In the genomic region with DNA sequence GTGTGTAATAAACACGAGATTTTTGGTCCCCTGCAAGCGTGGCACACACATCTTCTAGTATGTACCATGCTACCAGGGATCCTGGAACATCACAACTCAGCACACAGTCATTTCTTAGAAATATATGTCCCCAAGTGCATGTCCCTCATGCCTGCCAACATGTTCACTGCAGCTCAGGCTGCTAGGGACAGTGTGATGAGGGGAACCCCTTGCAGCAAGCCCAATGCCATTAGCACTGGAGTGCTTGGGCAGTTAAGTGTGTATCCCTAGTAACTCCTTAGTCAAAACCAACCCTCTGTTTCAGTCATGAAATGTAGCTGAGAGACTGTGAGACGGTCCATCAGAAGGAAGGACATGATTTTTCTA, we compare ENCODE assay signal across 9 mouse cellular contexts.
DNase-seq lines count a peak whose midpoint lies in the region; ATAC-seq lines count a peak whose summit lies in the region.
"Had no signal": no experiment of that assay in that cellular context is flagged by ENCODE, and none has a peak within 500 bp of the region (broad histone marks: within the 10 kb centered on the region; RNA-seq: fewer than 3 reads in every experiment).

No protein-coding gene starts in this region.

- H3K4me2 ChIP-seq in kidney, embryonic 15.5 days = peak overlapping the region; percentile 74
- peak overlapping the region; percentile 54 for H3K4me2 ChIP-seq in embryonic facial prominence, embryonic 12.5 days (replicated peaks)
- peak overlapping the region; percentile 58 for H3K4me2 ChIP-seq in hindbrain, embryonic 13.5 days
- peak overlapping the region; percentile 69 for H3K4me2 ChIP-seq in midbrain, embryonic 14.5 days (ENCODE audit: low read length)

- no peak overlapping the region for H3K9ac ChIP-seq in kidney, embryonic 15.5 days
- H3K9ac ChIP-seq in embryonic facial prominence, embryonic 12.5 days = no peak overlapping the region
- peak overlapping the region; percentile 70 for H3K9ac ChIP-seq in hindbrain, embryonic 13.5 days
- H3K9ac ChIP-seq in midbrain, embryonic 14.5 days (replicated peaks; ENCODE audit: low read length) = peak overlapping the region; percentile 60

- no peaks in the 10 kb centered on the region for H3K9me3 ChIP-seq in kidney, embryonic 15.5 days (replicated peaks)
- H3K9me3 ChIP-seq in embryonic facial prominence, embryonic 12.5 days = no peaks in the 10 kb centered on the region
- no peaks in the 10 kb centered on the region for H3K9me3 ChIP-seq in hindbrain, embryonic 13.5 days
- H3K9me3 ChIP-seq in midbrain, embryonic 14.5 days (ENCODE audit: control insufficient read depth, low read length) = no peaks in the 10 kb centered on the region

- H3K4me1 ChIP-seq in kidney, embryonic 15.5 days = peaks cover 21% of the 10 kb centered on the region
- peaks cover 16% of the 10 kb centered on the region for H3K4me1 ChIP-seq in embryonic facial prominence, embryonic 12.5 days
- peaks cover 30% of the 10 kb centered on the region for H3K4me1 ChIP-seq in hindbrain, embryonic 13.5 days (replicated peaks)
- H3K4me1 ChIP-seq in midbrain, embryonic 14.5 days (ENCODE audit: control insufficient read depth, insufficient read depth, low read length) = peaks cover 12% of the 10 kb centered on the region

- no peak for DNase-seq in kidney, adult 8-10 months
- DNase-seq in midbrain, embryonic 14.5 days = no peak
- DNase-seq in embryo, embryonic 11 days = no peak
- no peak for DNase-seq in adrenal gland, postnatal 25 days
- no peak for DNase-seq in kidney, adult 11 months

- H3K36me3 ChIP-seq in kidney, embryonic 15.5 days = no peaks in the 10 kb centered on the region
- no peaks in the 10 kb centered on the region for H3K36me3 ChIP-seq in embryonic facial prominence, embryonic 12.5 days
- H3K36me3 ChIP-seq in hindbrain, embryonic 13.5 days = no peaks in the 10 kb centered on the region
- no peaks in the 10 kb centered on the region for H3K36me3 ChIP-seq in midbrain, embryonic 14.5 days (ENCODE audit: control insufficient read depth, insufficient read depth, low read length)

- H3K27ac ChIP-seq in kidney, embryonic 15.5 days = no peak overlapping the region
- no peak overlapping the region for H3K27ac ChIP-seq in embryonic facial prominence, embryonic 12.5 days
- H3K27ac ChIP-seq in hindbrain, embryonic 13.5 days = peak overlapping the region; percentile 86
- peak overlapping the region; percentile 86 for H3K27ac ChIP-seq in midbrain, embryonic 14.5 days (replicated peaks; ENCODE audit: low read depth, low read length)
- H3K27ac ChIP-seq: macrophage had no signal

- 0 out of 2 replicates have a peak, but pooled peaks cover 2% of the 10 kb centered on the region for H3K27me3 ChIP-seq in kidney, embryonic 15.5 days
- no peaks in the 10 kb centered on the region for H3K27me3 ChIP-seq in embryonic facial prominence, embryonic 12.5 days
- H3K27me3 ChIP-seq in hindbrain, embryonic 13.5 days = 0 out of 2 replicates have a peak, but pooled peaks cover 3% of the 10 kb centered on the region
- H3K27me3 ChIP-seq in midbrain, embryonic 14.5 days (ENCODE audit: control insufficient read depth, insufficient read depth, low read length) = no peaks in the 10 kb centered on the region

- 55% methylated on average over 3 of the region's 3 CpGs for WGBS in kidney, embryonic 15.5 days
- 47% methylated on average over 3 of the region's 3 CpGs for WGBS in embryonic facial prominence, embryonic 12.5 days
- WGBS in hindbrain, embryonic 13.5 days = 23% methylated on average over 3 of the region's 3 CpGs
- WGBS in midbrain, embryonic 14.5 days = 39% methylated on average over 3 of the region's 3 CpGs

- no peak for ATAC-seq in kidney, embryonic 15.5 days (replicated peaks; ENCODE audit: low FRiP score)
- no peak for ATAC-seq in embryonic facial prominence, embryonic 12.5 days (ENCODE audit: insufficient number of reproducible peaks, insufficient read depth, low FRiP score, low TSS enrichment)
- ATAC-seq in hindbrain, embryonic 13.5 days (ENCODE audit: low FRiP score) = peak; percentile 68
- peak; percentile 14; the same call in 1 of the 2 replicates for ATAC-seq in midbrain, embryonic 14.5 days (ENCODE audit: low FRiP score, low TSS enrichment)

- H3K4me3 ChIP-seq in kidney, embryonic 15.5 days (replicated peaks) = peak overlapping the region; percentile 38
- H3K4me3 ChIP-seq in embryonic facial prominence, embryonic 12.5 days = peak overlapping the region; percentile 26
- peak overlapping the region; percentile 39 for H3K4me3 ChIP-seq in hindbrain, embryonic 13.5 days
- H3K4me3 ChIP-seq in midbrain, embryonic 14.5 days (replicated peaks; ENCODE audit: low read depth, low read length) = peak overlapping the region; percentile 30

Comparison
In these comparisons a context has a peak if more than half of its experiments do, and no peak if none do; other contexts are left out.
1. ATAC-seq: peak in hindbrain, embryonic 13.5 days (single experiment) and midbrain, embryonic 14.5 days (single experiment); none in kidney, embryonic 15.5 days (single experiment) and embryonic facial prominence, embryonic 12.5 days (single experiment).
2. H3K27ac ChIP-seq: peak in hindbrain, embryonic 13.5 days (single experiment) and midbrain, embryonic 14.5 days (single experiment); none in kidney, embryonic 15.5 days (single experiment) and embryonic facial prominence, embryonic 12.5 days (single experiment).
3. H3K9ac ChIP-seq: peak in hindbrain, embryonic 13.5 days (single experiment) and midbrain, embryonic 14.5 days (single experiment); none in kidney, embryonic 15.5 days (single experiment) and embryonic facial prominence, embryonic 12.5 days (single experiment).
4. Peak in every context shown above with its lines, with median percentiles within 50 percentile points of each other: H3K4me2 ChIP-seq and H3K4me3 ChIP-seq.